Mouse (Mus musculus) forebrain, embryonic 14.5 days (tissue): ENCODE data around the gene Itpr3. TPM values are rescaled to one million over a fixed set of nuclear protein-coding genes. Genes with fewer than 3 reads are reported as not detected.

Experiments used
- ATAC-seq: fragments of 200-750 bp; cut with Nextera tagmentation; 2 replicates; pipeline ENCODE4 v1.8.0; 2017; ENCODE audit warnings: mild to moderate bottlenecking, moderate library complexity
- DNase-seq: peaks from one replicate; pipeline ENCODE4 v3.0.0-alpha.2; 2015; ENCODE audit warnings: low spot score
- H3K27ac ChIP-seq: fragments of 300-500 bp; sonication (generic); 2 replicates; pipeline ENCODE4 v1.5.1; 2014; ENCODE audit warnings: low read depth, mild to moderate bottlenecking, control low read depth, low read length, moderate library complexity
- H3K27me3 ChIP-seq: fragments of 300-500 bp; sonication (generic); replicated peaks from 2 replicates; pipeline ENCODE4 v1.6.1; 2014; ENCODE audit warnings: low read length, control low read depth, mixed read lengths; ENCODE audit not compliant: control insufficient read depth, insufficient read depth
- H3K36me3 ChIP-seq: fragments of 300-500 bp; sonication (generic); 2 replicates; pipeline ENCODE4 v1.6.1; 2014; ENCODE audit warnings: low read length, control low read depth; ENCODE audit not compliant: control insufficient read depth, insufficient read depth
- H3K4me1 ChIP-seq: fragments of 300-500 bp; sonication (generic); 2 replicates; pipeline ENCODE4 v1.6.1; 2014; ENCODE audit warnings: antibody characterized with exemption, low read length, control low read depth; ENCODE audit not compliant: control insufficient read depth, insufficient read depth
- H3K4me2 ChIP-seq: fragments of 300-500 bp; sonication (generic); 2 replicates; pipeline ENCODE4 v1.6.1; 2014; ENCODE audit warnings: mild to moderate bottlenecking, control low read depth, low read length
- H3K4me3 ChIP-seq: fragments of 300-500 bp; sonication (generic); 2 replicates; pipeline ENCODE4 v1.5.1; 2014; ENCODE audit warnings: low read depth, low read length, control low read depth
- H3K9ac ChIP-seq: fragments of 300-500 bp; sonication (generic); 2 replicates; pipeline ENCODE4 v1.6.1; 2014; ENCODE audit warnings: mild to moderate bottlenecking, low read length, control low read depth, moderate library complexity
- H3K9me3 ChIP-seq: fragments of 300-500 bp; sonication (generic); replicated peaks from 2 replicates; pipeline ENCODE4 v1.6.1; 2016; ENCODE audit warnings: low read length, control low read depth, mixed read lengths; ENCODE audit not compliant: control insufficient read depth
- WGBS: fragments of 180-500 bp; shearing (Covaris S2); extraction: QIAGEN DNeasy Blood & Tissue Kit; methylation state at CpG from one replicate; pipeline ENCODE4 v1.1.7; 2014; 5-methylcytosine and 5-hydroxymethylcytosine counted together
- polyA plus RNA-seq: library from polyadenylated mRNA; unstranded; fragments of >200 nt; fragmentation: Nextera tagmentation; extraction: Ambion mirVana; gene quantifications from 2 replicates; pipeline ENCODE4 v1.2.1, GENCODE M21; 2014

Gene Itpr3
- polyA plus RNA-seq, 1 experiment from 2014 or later, result 0.61 TPM

DNA sequence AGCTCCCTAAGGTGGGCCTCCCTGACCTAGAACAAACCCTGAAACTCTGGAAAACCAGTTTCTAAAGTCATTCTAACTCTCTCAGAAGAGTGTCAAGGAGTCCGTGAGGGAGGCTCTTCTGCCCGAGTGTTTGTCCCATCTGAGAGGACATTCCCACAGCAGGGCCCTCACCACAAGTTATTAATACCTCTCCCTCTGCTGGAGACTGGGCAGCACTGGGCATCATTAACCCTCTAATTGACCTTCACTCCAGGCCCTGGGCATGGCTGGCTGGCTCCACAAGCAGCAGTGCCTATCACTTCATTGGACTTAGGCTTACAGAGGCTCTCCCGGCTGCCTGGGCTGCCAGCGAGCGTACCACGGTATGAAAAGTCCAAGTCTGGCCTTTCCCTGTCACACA is 101.3 kb downstream of the Itpr3 start:
- H3K9ac ChIP-seq, result no peak overlapping the region
- no peaks in the 10 kb centered on the region for H3K36me3 ChIP-seq
- no peak for ATAC-seq
- 82% methylated on average over 6 of the region's 6 CpGs for WGBS
- H3K27me3 ChIP-seq, result no peaks in the 10 kb centered on the region
- H3K9me3 ChIP-seq, result no peaks in the 10 kb centered on the region
- H3K4me3 ChIP-seq, result no peak overlapping the region
- no peak overlapping the region for H3K4me2 ChIP-seq
- DNase-seq, result no peak
- H3K4me1 ChIP-seq, result no peaks in the 10 kb centered on the region
- H3K27ac ChIP-seq, result no peak overlapping the region

DNA sequence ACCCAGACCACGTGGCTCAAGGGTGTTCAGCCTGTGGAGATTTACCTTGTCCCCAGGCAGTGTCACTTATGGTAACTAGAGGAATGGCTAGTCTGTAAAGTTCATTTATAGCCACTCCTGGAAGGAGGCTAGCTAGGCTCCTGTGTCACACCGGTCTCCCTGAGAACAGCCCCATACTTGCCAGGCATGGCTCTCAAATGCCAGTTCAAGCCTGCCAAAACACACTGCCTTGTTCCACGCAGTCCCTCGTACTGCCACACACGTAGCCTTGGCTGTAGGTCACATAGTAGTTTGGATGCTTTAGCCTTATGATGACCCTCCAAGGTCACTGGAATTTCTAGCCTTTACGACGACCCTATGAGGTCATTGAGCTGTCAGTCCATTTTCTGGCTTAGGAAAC is 102.1 kb downstream of the Itpr3 start:
- H3K9ac ChIP-seq, result no peak overlapping the region
- H3K4me3 ChIP-seq, result no peak overlapping the region
- no peaks in the 10 kb centered on the region for H3K4me1 ChIP-seq
- whole genome bisulfite sequencing, result 78% methylated on average over 7 of the region's 7 CpGs
- H3K27me3 ChIP-seq, result no peaks in the 10 kb centered on the region
- H3K27ac ChIP-seq, result no peak overlapping the region
- DNase-seq (no peak), ATAC-seq (no peak)
- H3K9me3 ChIP-seq, result no peaks in the 10 kb centered on the region
- H3K36me3 ChIP-seq, result no peaks in the 10 kb centered on the region
- H3K4me2 ChIP-seq, result no peak overlapping the region

DNA sequence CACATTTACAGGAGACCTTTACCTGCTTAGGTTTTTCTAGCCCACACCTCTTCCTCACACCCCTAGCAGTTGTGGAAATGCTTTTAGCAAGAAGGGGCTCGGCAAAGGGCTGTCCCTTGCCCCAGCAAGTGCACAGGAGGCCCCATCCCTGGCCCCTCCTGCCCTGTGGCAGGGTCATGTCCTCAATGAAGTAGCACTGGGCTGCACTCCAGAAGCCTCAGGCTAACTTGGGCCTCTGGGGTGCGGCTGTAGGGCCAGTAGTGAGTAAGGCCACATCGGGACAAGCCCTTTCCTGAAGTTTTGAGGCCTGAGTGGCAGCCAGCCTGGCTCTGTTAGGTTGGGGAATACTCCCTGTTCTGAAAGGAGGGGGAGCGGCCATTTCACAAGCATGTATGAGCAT is 103.8 kb downstream of the Itpr3 start:
- Histone ChIP-seq H3K4me1 (no peaks in the 10 kb centered on the region), H3K9me3 (no peaks in the 10 kb centered on the region), H3K4me3 (no peak overlapping the region), H3K27ac (no peak overlapping the region), H3K4me2 (no peak overlapping the region), H3K9ac (no peak overlapping the region), H3K36me3 (no peaks in the 10 kb centered on the region), H3K27me3 (no peaks in the 10 kb centered on the region)
- DNase-seq (no peak), ATAC-seq (no peak)
- WGBS, result 81% methylated on average over 4 of the region's 4 CpGs

DNA sequence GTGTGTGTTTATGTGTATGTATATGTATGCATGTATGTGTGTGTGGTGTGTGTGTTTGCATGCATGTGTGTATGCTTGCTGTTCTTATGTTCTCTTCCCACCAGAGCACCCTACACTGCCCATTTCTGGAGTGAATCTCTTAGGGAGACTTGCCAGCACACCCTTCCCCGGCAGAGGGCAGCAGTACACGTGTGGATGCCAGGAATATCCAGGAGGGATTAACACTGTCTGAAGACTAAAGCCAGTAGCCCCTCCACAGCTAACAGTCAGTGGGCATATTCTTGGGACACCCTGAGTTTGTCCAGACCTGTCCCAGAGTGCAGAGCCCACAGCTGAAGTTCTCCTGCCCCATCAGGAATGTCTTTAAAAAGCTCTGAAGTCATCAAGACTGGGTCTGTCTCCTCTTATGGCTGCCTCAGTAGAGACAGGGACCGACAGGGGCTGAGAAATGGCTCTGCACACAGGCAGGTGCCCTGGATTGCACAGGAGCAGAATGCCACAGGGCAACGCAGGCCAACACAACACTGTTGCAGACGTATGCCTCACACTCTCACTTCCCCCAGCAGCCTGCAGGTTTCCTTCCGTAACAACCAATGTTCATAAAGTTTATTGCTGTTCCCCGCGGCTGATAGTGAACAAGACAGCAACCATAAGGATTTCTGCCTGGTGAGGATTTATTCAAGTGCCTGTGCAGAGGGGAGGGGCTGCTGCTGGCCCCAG is 108.1 kb downstream of the Itpr3 start:
- ATAC-seq (peak; percentile 52; the same call in 1 of the 2 replicates), DNase-seq (peak; percentile 72)
- Histone ChIP-seq H3K4me2 (no peak overlapping the region), H3K9me3 (no peaks in the 10 kb centered on the region), H3K4me3 (no peak overlapping the region), H3K9ac (no peak overlapping the region), H3K27ac (no peak overlapping the region), H3K4me1 (no peaks in the 10 kb centered on the region), H3K27me3 (no peaks in the 10 kb centered on the region), H3K36me3 (no peaks in the 10 kb centered on the region)
- 64% methylated on average over 8 of the region's 8 CpGs for WGBS

DNA sequence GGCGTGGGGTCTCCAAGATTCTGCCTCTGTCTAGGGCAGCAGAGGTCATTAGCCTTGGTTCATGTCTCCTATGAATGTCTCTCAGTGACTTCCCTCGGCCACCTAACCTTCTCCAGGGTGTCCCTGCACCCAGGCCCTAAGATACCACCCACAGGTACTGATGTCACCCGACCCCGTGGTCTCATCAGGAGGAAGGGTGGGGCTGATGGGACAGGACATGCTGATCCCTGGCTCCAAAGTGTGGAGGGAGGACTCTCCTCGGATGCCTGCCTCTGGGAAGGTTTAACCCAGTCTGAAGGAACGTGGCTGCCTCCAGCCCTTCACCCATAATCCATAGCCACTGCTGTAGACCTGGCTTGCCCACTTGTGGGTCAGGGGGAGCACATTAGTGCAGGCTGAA is 109.8 kb downstream of the Itpr3 start:
- ATAC-seq (no peak), DNase-seq (no peak)
- no peaks in the 10 kb centered on the region for H3K4me1 ChIP-seq
- no peak overlapping the region for H3K4me2 ChIP-seq
- no peaks in the 10 kb centered on the region for H3K36me3 ChIP-seq
- H3K9me3 ChIP-seq, result no peaks in the 10 kb centered on the region
- WGBS, result 62% methylated on average over 6 of the region's 6 CpGs
- H3K27me3 ChIP-seq, result no peaks in the 10 kb centered on the region
- H3K9ac ChIP-seq, result no peak overlapping the region
- no peak overlapping the region for H3K4me3 ChIP-seq
- H3K27ac ChIP-seq, result no peak overlapping the region

DNA sequence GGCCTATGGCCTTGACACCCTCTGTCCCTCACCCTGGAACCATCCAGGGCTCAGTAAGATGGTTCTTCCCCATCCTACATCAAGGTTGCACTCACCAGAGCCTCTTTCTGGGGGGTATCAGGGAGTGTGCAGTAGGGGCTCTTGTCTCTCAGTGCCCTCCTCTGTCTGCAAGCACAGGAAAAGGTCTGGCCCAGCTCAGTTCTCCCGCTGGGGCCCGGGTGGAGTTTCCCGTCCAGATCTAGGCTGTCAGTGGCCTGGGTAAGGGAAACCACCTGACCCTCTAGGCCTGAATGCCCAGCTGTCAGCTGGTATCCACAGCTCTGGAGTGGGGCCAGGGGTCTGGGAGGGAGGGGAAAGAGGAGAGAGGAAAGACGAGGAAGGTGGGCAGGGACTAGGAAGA is 110.4 kb downstream of the Itpr3 start, which contains the start of gene Ip6k3:
Ip6k3 (minus strand) TSS at position 251 of the 400 bp plus-strand sequence.
- H3K9me3 ChIP-seq, result no peaks in the 10 kb centered on the region
- H3K27ac ChIP-seq, result no peak within 1 kb of the TSS
- ATAC-seq (no peak), DNase-seq (no peak)
- H3K9ac ChIP-seq, result no peak within 1 kb of the TSS
- H3K4me1 ChIP-seq, result no peaks in the 10 kb centered on the region
- 66% methylated on average over 4 of the region's 4 CpGs for WGBS
- no peak within 1 kb of the TSS for H3K4me3 ChIP-seq
- no peaks in the 10 kb centered on the region for H3K36me3 ChIP-seq
- H3K4me2 ChIP-seq, result no peak within 1 kb of the TSS
- H3K27me3 ChIP-seq, result no peaks in the 10 kb centered on the region

DNA sequence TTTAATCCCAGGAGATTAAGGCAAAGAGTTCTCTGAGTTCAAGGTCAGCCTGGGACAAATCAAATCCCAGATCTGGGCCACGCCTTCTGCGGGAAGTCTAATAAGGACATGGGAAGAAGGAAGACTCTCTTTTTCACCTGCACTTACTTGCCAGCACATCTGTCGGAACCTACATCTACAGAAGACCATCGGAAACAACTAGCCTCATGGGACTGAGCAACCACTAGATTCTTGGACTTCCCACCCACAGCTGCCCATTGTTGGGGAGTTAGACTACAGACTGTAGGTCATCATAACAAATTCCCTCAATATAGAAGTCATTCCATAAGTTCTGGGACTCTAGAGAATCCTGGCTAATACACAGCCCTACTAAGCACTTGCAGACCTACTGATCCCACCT is 111.5 kb downstream of the Itpr3 start:
- Histone ChIP-seq H3K4me3 (no peak overlapping the region), H3K9ac (no peak overlapping the region), H3K36me3 (no peaks in the 10 kb centered on the region), H3K27ac (no peak overlapping the region), H3K27me3 (no peaks in the 10 kb centered on the region), H3K4me2 (no peak overlapping the region), H3K4me1 (no peaks in the 10 kb centered on the region), H3K9me3 (no peaks in the 10 kb centered on the region)
- ATAC-seq (no peak), DNase-seq (no peak)
- 97% methylated on average over 4 of the region's 4 CpGs for WGBS

DNA sequence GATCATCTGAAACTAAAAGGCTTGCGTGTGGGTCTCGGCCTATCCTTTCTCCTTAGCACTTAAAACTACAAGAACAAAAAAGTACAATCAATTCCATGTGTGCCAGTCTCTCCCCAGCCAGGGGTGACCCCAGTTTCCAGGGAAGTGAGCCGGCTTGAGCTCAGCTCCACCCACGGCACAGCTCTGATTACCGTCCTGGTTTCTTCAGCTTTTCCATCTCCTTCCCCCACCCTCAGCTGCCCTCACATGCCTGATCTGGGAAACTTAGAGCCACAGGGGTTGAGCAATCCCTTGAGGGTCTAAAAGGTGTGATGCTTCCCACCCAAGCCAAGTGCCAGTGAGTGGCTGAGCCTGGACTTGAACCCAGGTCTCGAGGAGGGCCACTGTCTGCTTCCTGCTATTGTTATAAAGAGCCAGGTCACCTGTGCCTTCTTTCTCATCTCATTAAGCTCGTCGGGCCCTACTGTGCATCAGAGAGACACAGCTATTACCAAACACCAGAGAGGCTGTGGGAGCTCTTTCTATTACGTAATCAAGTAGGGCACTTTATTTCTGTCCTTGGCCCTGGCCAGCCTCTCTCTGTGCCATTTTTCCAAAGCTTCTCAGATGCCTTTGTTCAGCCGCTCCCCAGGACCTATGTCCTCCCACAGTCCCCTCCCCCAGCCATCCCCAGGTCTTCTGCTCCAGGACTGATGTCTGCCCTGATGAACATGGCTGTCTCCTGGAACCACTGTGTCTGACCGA is 113.0 kb downstream of the Itpr3 start:
- WGBS, result 81% methylated on average over 11 of the region's 11 CpGs
- no peak overlapping the region for H3K27ac ChIP-seq
- H3K4me3 ChIP-seq, result no peak overlapping the region
- no peak for DNase-seq
- H3K36me3 ChIP-seq, result no peaks in the 10 kb centered on the region
- no peak overlapping the region for H3K4me2 ChIP-seq
- peaks cover under 1% of the 10 kb centered on the region; the same call in 1 of the 2 replicates for H3K4me1 ChIP-seq
- no peaks in the 10 kb centered on the region for H3K27me3 ChIP-seq
- H3K9me3 ChIP-seq, result no peaks in the 10 kb centered on the region
- no peak for ATAC-seq
- no peak overlapping the region for H3K9ac ChIP-seq

DNA sequence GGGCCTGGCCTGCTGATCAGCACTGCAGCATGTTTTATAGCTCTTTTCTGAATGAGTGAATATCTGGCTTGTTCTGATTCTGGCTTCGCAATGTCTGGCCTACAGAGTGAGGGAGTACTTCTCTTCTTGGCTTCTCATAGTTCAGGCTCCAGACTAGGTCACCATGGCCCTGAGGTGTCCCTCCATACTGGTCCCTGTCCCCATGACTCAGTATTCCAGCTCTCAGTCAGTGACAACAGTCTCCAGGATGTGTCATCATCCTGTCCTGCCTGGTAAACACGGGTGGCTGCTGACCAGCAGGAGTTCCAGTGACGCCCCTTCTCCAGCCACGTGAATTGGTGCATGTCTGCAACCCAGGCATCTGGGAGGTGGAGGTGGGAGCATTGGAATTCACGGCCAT is 114.0 kb downstream of the Itpr3 start:
- H3K9me3 ChIP-seq, result no peaks in the 10 kb centered on the region
- H3K36me3 ChIP-seq, result no peaks in the 10 kb centered on the region
- peaks cover 9% of the 10 kb centered on the region; the same call in 1 of the 2 replicates for H3K4me1 ChIP-seq
- 73% methylated on average over 5 of the region's 5 CpGs for WGBS
- DNase-seq (no peak), ATAC-seq (no peak)
- H3K9ac ChIP-seq, result no peak overlapping the region
- no peaks in the 10 kb centered on the region for H3K27me3 ChIP-seq
- no peak overlapping the region for H3K4me2 ChIP-seq
- H3K4me3 ChIP-seq, result no peak overlapping the region
- H3K27ac ChIP-seq, result no peak overlapping the region
